Mouse (Mus musculus): ENCODE data around the gene H2-T22.

DNA sequence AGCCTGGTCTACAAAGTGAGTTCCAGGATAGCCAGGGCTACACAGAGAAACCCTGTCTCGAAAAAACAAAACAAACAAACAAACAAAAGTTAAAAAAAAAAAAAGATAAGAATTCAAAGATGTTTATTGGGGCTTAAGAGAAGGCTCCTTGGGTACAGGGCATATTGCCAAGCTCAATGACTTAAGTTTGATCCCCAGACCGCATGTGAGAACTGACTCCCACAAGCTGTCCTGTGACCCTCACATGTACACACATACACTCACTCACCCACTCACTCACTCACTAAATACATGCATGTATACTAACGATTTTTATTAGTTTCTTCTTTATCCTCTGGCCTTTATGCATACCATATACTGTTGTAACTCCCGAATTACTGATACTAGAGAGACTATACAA lies 42.2 kb downstream of the H2-T22 start:
- TF ChIP-seq CTCF (IDR thresholded peaks at IDR 0.05; ENCODE audit: insufficient read depth, low read depth, low read length) (no peak), POLR2A (IDR thresholded peaks at IDR 0.05; ENCODE audit: insufficient read depth, low read depth, low read length) (no peak)

All from olfactory bulb, adult 2 months (tissue).